Mouse (Mus musculus) embryonic facial prominence, embryonic 11.5 days (tissue): Measurements from ENCODE around the gene Lamtor2. TPM values are rescaled to one million over a fixed set of nuclear protein-coding genes. Genes with fewer than 3 reads are reported as not detected.

Experiments used
- ATAC-seq: fragments of 200-750 bp; cut with Nextera tagmentation; replicated peaks from 2 replicates; pipeline ENCODE4 v1.8.0; 2017; ENCODE audit warnings: low read depth; ENCODE audit not compliant: insufficient number of reproducible peaks, low FRiP score, low TSS enrichment
- DNase-seq: peaks from one replicate; pipeline ENCODE4 v3.0.0-alpha.2; 2015; ENCODE audit warnings: low spot score
- H3K27ac ChIP-seq: fragments of 300-500 bp; sonication (generic); replicated peaks from 2 replicates; pipeline ENCODE4 v1.5.1; 2014; ENCODE audit warnings: mild to moderate bottlenecking, low read depth, low read length, control low read depth
- H3K27me3 ChIP-seq: fragments of 300-500 bp; sonication (generic); 2 replicates; pipeline ENCODE4 v1.6.1; 2014; ENCODE audit warnings: mild to moderate bottlenecking, low read length, moderate library complexity, mixed read lengths; ENCODE audit not compliant: control insufficient read depth, insufficient read depth
- H3K36me3 ChIP-seq: fragments of 300-500 bp; sonication (generic); replicated peaks from 2 replicates; pipeline ENCODE4 v1.6.1; 2014; ENCODE audit warnings: low read depth, mild to moderate bottlenecking, low read length, moderate library complexity, mixed read lengths; ENCODE audit not compliant: control insufficient read depth, insufficient read depth
- H3K4me1 ChIP-seq: fragments of 300-500 bp; sonication (generic); 2 replicates; pipeline ENCODE4 v1.6.1; 2014; ENCODE audit warnings: low read length, mixed read lengths; ENCODE audit not compliant: control insufficient read depth, insufficient read depth
- H3K4me2 ChIP-seq: fragments of 300-500 bp; sonication (generic); 2 replicates; pipeline ENCODE4 v1.6.1; 2014; ENCODE audit warnings: low read depth, mild to moderate bottlenecking, control low read depth, low read length, moderate library complexity
- H3K4me3 ChIP-seq: fragments of 300-500 bp; sonication (generic); 2 replicates; pipeline ENCODE4 v1.5.1; 2014; ENCODE audit warnings: low read depth, low read length, control low read depth
- H3K9ac ChIP-seq: fragments of 300-500 bp; sonication (generic); replicated peaks from 2 replicates; pipeline ENCODE4 v1.6.1; 2014; ENCODE audit warnings: mild to moderate bottlenecking, control low read depth, low read length
- H3K9me3 ChIP-seq: fragments of 300-500 bp; sonication (generic); replicated peaks from 2 replicates; pipeline ENCODE4 v1.6.1; 2016; ENCODE audit warnings: mild to moderate bottlenecking, low read length, inconsistent platforms, mixed read lengths; ENCODE audit not compliant: control insufficient read depth
- WGBS: fragments of 180-500 bp; shearing (Covaris S2); extraction: QIAGEN DNeasy Blood & Tissue Kit; methylation state at CpG from one replicate; pipeline ENCODE4 v1.1.7; 2014; 5-methylcytosine and 5-hydroxymethylcytosine counted together
- polyA plus RNA-seq: library from polyadenylated mRNA; unstranded; fragments of >200 nt; fragmentation: Nextera tagmentation; extraction: Ambion mirVana; gene quantifications from 2 replicates; pipeline ENCODE4 v1.2.1, GENCODE M21; 2014

Gene Lamtor2
- polyA plus RNA-seq, 1 experiment from 2014 or later = 77.4 TPM

- Histone ChIP-seq H3K4me2 (no peak overlapping the region), H3K36me3 (peaks cover 4% of the 10 kb centered on the region; the same call in 1 of the 2 replicates), H3K9me3 (no peaks in the 10 kb centered on the region), H3K27ac (no peak overlapping the region), H3K27me3 (no peaks in the 10 kb centered on the region), H3K4me3 (no peak overlapping the region), H3K4me1 (no peaks in the 10 kb centered on the region), H3K9ac (no peak overlapping the region)
- ATAC-seq = no peak
- DNase-seq = no peak
- WGBS = 78% methylated on average over 2 of the region's 2 CpGs
These were observed 20.0 kb upstream of the Lamtor2 start for GRCm38 (mm10) chr3:88572835-88573234.

- no peaks in the 10 kb centered on the region for H3K4me1 ChIP-seq
- no peak for ATAC-seq
- DNase-seq = no peak
- no peaks in the 10 kb centered on the region for H3K27me3 ChIP-seq
- H3K9me3 ChIP-seq = no peaks in the 10 kb centered on the region
- H3K9ac ChIP-seq = no peak overlapping the region
- no peak overlapping the region for H3K4me3 ChIP-seq
- no peak overlapping the region for H3K4me2 ChIP-seq
- H3K27ac ChIP-seq = no peak overlapping the region
- WGBS = 74% methylated on average over 1 of the region's 1 CpGs
- H3K36me3 ChIP-seq = peaks cover 9% of the 10 kb centered on the region
These were observed 19.0 kb upstream of the Lamtor2 start for GRCm38 (mm10) chr3:88571856-88572255.

GRCm38 (mm10) chr3:88570341-88570740 is 17.5 kb upstream of the Lamtor2 start:
- DNase-seq (no peak), ATAC-seq (no peak)
- H3K27ac ChIP-seq = no peak overlapping the region
- H3K9ac ChIP-seq = no peak overlapping the region
- no peaks in the 10 kb centered on the region for H3K9me3 ChIP-seq
- H3K4me1 ChIP-seq = no peaks in the 10 kb centered on the region
- H3K27me3 ChIP-seq = no peaks in the 10 kb centered on the region
- no peak overlapping the region for H3K4me2 ChIP-seq
- peaks cover 23% of the 10 kb centered on the region for H3K36me3 ChIP-seq
- WGBS = 96% methylated on average over 10 of the region's 10 CpGs
- no peak overlapping the region for H3K4me3 ChIP-seq

- Histone ChIP-seq H3K4me1 (no peaks in the 10 kb centered on the region), H3K9me3 (no peaks in the 10 kb centered on the region), H3K27ac (no peak overlapping the region), H3K9ac (no peak overlapping the region), H3K27me3 (no peaks in the 10 kb centered on the region), H3K4me2 (no peak overlapping the region), H3K4me3 (no peak overlapping the region), H3K36me3 (peaks cover 28% of the 10 kb centered on the region)
- WGBS = 94% methylated on average over 5 of the region's 5 CpGs
- ATAC-seq (no peak), DNase-seq (no peak)
These were observed 16.8 kb upstream of the Lamtor2 start for GRCm38 (mm10) chr3:88569694-88570093.

GRCm38 (mm10) chr3:88569093-88569492 is 16.2 kb upstream of the Lamtor2 start:
- Histone ChIP-seq H3K4me3 (no peak overlapping the region), H3K27ac (no peak overlapping the region), H3K27me3 (no peaks in the 10 kb centered on the region), H3K4me2 (no peak overlapping the region), H3K36me3 (peaks cover 32% of the 10 kb centered on the region), H3K4me1 (no peaks in the 10 kb centered on the region), H3K9ac (no peak overlapping the region), H3K9me3 (no peaks in the 10 kb centered on the region)
- 95% methylated on average over 2 of the region's 2 CpGs for WGBS
- DNase-seq (no peak), ATAC-seq (no peak)

GRCm38 (mm10) chr3:88568615-88569014 is 15.7 kb upstream of the Lamtor2 start:
- H3K4me2 ChIP-seq = no peak overlapping the region
- no peak overlapping the region for H3K27ac ChIP-seq
- H3K27me3 ChIP-seq = no peaks in the 10 kb centered on the region
- DNase-seq (no peak), ATAC-seq (no peak)
- no peak overlapping the region for H3K4me3 ChIP-seq
- 92% methylated on average over 2 of the region's 2 CpGs for WGBS
- H3K4me1 ChIP-seq = no peaks in the 10 kb centered on the region
- H3K36me3 ChIP-seq = peaks cover 34% of the 10 kb centered on the region
- no peak overlapping the region for H3K9ac ChIP-seq
- no peaks in the 10 kb centered on the region for H3K9me3 ChIP-seq

GRCm38 (mm10) chr3:88567892-88568291 is 15.0 kb upstream of the Lamtor2 start:
- DNase-seq (no peak), ATAC-seq (no peak)
- no peaks in the 10 kb centered on the region for H3K4me1 ChIP-seq
- no peak overlapping the region for H3K9ac ChIP-seq
- H3K27ac ChIP-seq = no peak overlapping the region
- H3K27me3 ChIP-seq = no peaks in the 10 kb centered on the region
- peaks cover 34% of the 10 kb centered on the region for H3K36me3 ChIP-seq
- H3K9me3 ChIP-seq = no peaks in the 10 kb centered on the region
- no peak overlapping the region for H3K4me3 ChIP-seq
- H3K4me2 ChIP-seq = no peak overlapping the region
- 94% methylated on average over 6 of the region's 6 CpGs for WGBS

- H3K4me2 ChIP-seq = no peak overlapping the region
- H3K36me3 ChIP-seq = peaks cover 34% of the 10 kb centered on the region
- no peaks in the 10 kb centered on the region for H3K4me1 ChIP-seq
- no peaks in the 10 kb centered on the region for H3K27me3 ChIP-seq
- H3K27ac ChIP-seq = no peak overlapping the region
- ATAC-seq (no peak), DNase-seq (no peak)
- no peak overlapping the region for H3K9ac ChIP-seq
- H3K4me3 ChIP-seq = no peak overlapping the region
- no peaks in the 10 kb centered on the region for H3K9me3 ChIP-seq
- WGBS = 88% methylated on average over 4 of the region's 4 CpGs
These were observed 13.7 kb upstream of the Lamtor2 start for GRCm38 (mm10) chr3:88566536-88567061.
